Mouse (Mus musculus): ENCODE data around the gene Klrb1b. TPM values are rescaled to one million over a fixed set of nuclear protein-coding genes. Genes with fewer than 3 reads are reported as not detected.
"Not testable (repeated sequence)": the region's sequence is repeated elsewhere in the genome, so short reads cannot be mapped to it uniquely, and the experiment has no call there.

Klrb1b gene
- polyA plus RNA-seq, 1 experiment from 2014 or later: not detected

GRCm38 (mm10) chr6:128790491-128790994 is 35.6 kb downstream of the Klrb1b start:
- H3K4me1 ChIP-seq; H3K9me3 ChIP-seq (replicated peaks); H3K4me3 ChIP-seq; H3K27me3 ChIP-seq (ENCODE audit: low read depth, poor library complexity, severe bottlenecking); H3K36me3 ChIP-seq; H3K27ac ChIP-seq; DNase-seq (ENCODE audit: low spot score): not testable (repeated sequence)
- 70% methylated on average over 4 of the region's 4 CpGs for WGBS

GRCm38 (mm10) chr6:128789115-128789514 is 37.0 kb downstream of the Klrb1b start, which contains the start of gene Klrb1c:
Gene Klrb1c (minus strand): TSS chr6:128789215.
- Histone ChIP-seq H3K27me3 (ENCODE audit: low read depth, poor library complexity, severe bottlenecking) (no peaks in the 10 kb centered on the region), H3K27ac (no peak within 1 kb of the TSS), H3K4me1 (peaks cover 5% of the 10 kb centered on the region; the same call in 1 of the 2 replicates), H3K4me3 (no peak within 1 kb of the TSS), H3K9me3 (replicated peaks) (no peaks in the 10 kb centered on the region), H3K36me3 (no peaks in the 10 kb centered on the region)
- WGBS: 87% methylated on average over 2 of the region's 2 CpGs
- DNase-seq (ENCODE audit: low spot score): no peak

GRCm38 (mm10) chr6:128788517-128788916 is 37.6 kb downstream of the Klrb1b start:
- no peaks in the 10 kb centered on the region for H3K9me3 ChIP-seq (replicated peaks)
- H3K4me3 ChIP-seq: no peak overlapping the region
- H3K4me1 ChIP-seq: peaks cover 2% of the 10 kb centered on the region; the same call in 1 of the 2 replicates
- 77% methylated on average over 1 of the region's 1 CpGs for WGBS
- H3K36me3 ChIP-seq: no peaks in the 10 kb centered on the region
- H3K27me3 ChIP-seq (ENCODE audit: low read depth, poor library complexity, severe bottlenecking): no peaks in the 10 kb centered on the region
- no peak overlapping the region for H3K27ac ChIP-seq
- DNase-seq (ENCODE audit: low spot score): no peak

- H3K4me3 ChIP-seq; H3K9me3 ChIP-seq (replicated peaks); H3K27me3 ChIP-seq (ENCODE audit: low read depth, poor library complexity, severe bottlenecking); DNase-seq (ENCODE audit: low spot score); H3K27ac ChIP-seq; H3K4me1 ChIP-seq; H3K36me3 ChIP-seq: not testable (repeated sequence)
- WGBS: 97% methylated on average over 1 of the region's 1 CpGs
These were observed 39.7 kb downstream of the Klrb1b start for GRCm38 (mm10) chr6:128786396-128786795.

- H3K27ac ChIP-seq: peak overlapping the region; percentile 73
These were observed 56.5 kb downstream of the Klrb1b start for GRCm38 (mm10) chr6:128769481-128770253.

GRCm38 (mm10) chr6:128768047-128768446 is 58.1 kb downstream of the Klrb1b start:
- H3K27me3 ChIP-seq (ENCODE audit: low read depth, poor library complexity, severe bottlenecking): no peaks in the 10 kb centered on the region
- DNase-seq (ENCODE audit: low spot score): no peak
- no peaks in the 10 kb centered on the region for H3K36me3 ChIP-seq
- whole genome bisulfite sequencing: 87% methylated on average over 4 of the region's 4 CpGs
- H3K27ac ChIP-seq: no peak overlapping the region
- H3K4me1 ChIP-seq: peaks cover 16% of the 10 kb centered on the region
- no peak overlapping the region for H3K4me3 ChIP-seq
- no peaks in the 10 kb centered on the region for H3K9me3 ChIP-seq (replicated peaks)

More at GRCm38 (mm10) chr6:128769481-128770253, 56.5 kb downstream of the Klrb1b start:
- Histone ChIP-seq H3K36me3 (no peaks in the 10 kb centered on the region), H3K4me3 (no peak overlapping the region), H3K4me1 (peaks cover 12% of the 10 kb centered on the region), H3K9me3 (replicated peaks) (no peaks in the 10 kb centered on the region), H3K27me3 (ENCODE audit: low read depth, poor library complexity, severe bottlenecking) (no peaks in the 10 kb centered on the region)
- WGBS: 83% methylated on average over 10 of the region's 10 CpGs
- peak; percentile 43 for DNase-seq (ENCODE audit: low spot score)

- WGBS: 77% methylated on average over 6 of the region's 6 CpGs
These were observed 59.5 kb downstream of the Klrb1b start for GRCm38 (mm10) chr6:128766486-128767254.

GRCm38 (mm10) chr6:128765211-128765610 is 60.9 kb downstream of the Klrb1b start:
- DNase-seq (ENCODE audit: low spot score): no peak
- no peaks in the 10 kb centered on the region for H3K27me3 ChIP-seq (ENCODE audit: low read depth, poor library complexity, severe bottlenecking)

More at GRCm38 (mm10) chr6:128766486-128767254, 59.5 kb downstream of the Klrb1b start:
- H3K36me3 ChIP-seq; H3K27ac ChIP-seq; H3K4me3 ChIP-seq; H3K27me3 ChIP-seq (ENCODE audit: low read depth, poor library complexity, severe bottlenecking); H3K9me3 ChIP-seq (replicated peaks); DNase-seq (ENCODE audit: low spot score): not testable (repeated sequence)
- H3K4me1 ChIP-seq: peaks cover 16% of the 10 kb centered on the region

GRCm38 (mm10) chr6:128764598-128764997 is 61.5 kb downstream of the Klrb1b start:
- H3K4me1 ChIP-seq: peaks cover 8% of the 10 kb centered on the region
- H3K9me3 ChIP-seq (replicated peaks): no peaks in the 10 kb centered on the region
- no peaks in the 10 kb centered on the region for H3K27me3 ChIP-seq (ENCODE audit: low read depth, poor library complexity, severe bottlenecking)
- no peaks in the 10 kb centered on the region for H3K36me3 ChIP-seq
- DNase-seq (ENCODE audit: low spot score): no peak
- H3K27ac ChIP-seq: peak overlapping the region; percentile 11; the same call in 1 of the 2 replicates
- 20% methylated on average over 5 of the region's 5 CpGs for WGBS
- H3K4me3 ChIP-seq: peak overlapping the region; percentile 55

More at GRCm38 (mm10) chr6:128765211-128765610, 60.9 kb downstream of the Klrb1b start:
- Histone ChIP-seq H3K27ac (no peak overlapping the region), H3K4me1 (peaks cover 13% of the 10 kb centered on the region), H3K36me3 (no peaks in the 10 kb centered on the region), H3K9me3 (replicated peaks) (no peaks in the 10 kb centered on the region), H3K4me3 (no peak overlapping the region)
- 80% methylated on average over 1 of the region's 1 CpGs for WGBS

- Histone ChIP-seq H3K27ac (peak overlapping the region; percentile 70), H3K36me3 (no peaks in the 10 kb centered on the region), H3K4me1 (0 out of 2 replicates have a peak, but pooled peaks cover 6% of the 10 kb centered on the region), H3K27me3 (ENCODE audit: low read depth, poor library complexity, severe bottlenecking) (no peaks in the 10 kb centered on the region), H3K4me3 (peak overlapping the region; percentile 55), H3K9me3 (replicated peaks) (no peaks in the 10 kb centered on the region)
- 3% methylated on average over 30 of the region's 30 CpGs for WGBS
- DNase-seq (ENCODE audit: low spot score): peak; percentile 97
These were observed 62.2 kb downstream of the Klrb1b start for GRCm38 (mm10) chr6:128763736-128764523.
